In genomic region chr2:92747406-92747805, GRCm38 (mm10) we compare ENCODE assay signal across 14 mouse cellular contexts.
A peak's percentile ranks its signal among the peaks of the same experiment; 100 is the strongest.
DNase-seq lines count a peak whose midpoint lies in the region; ATAC-seq lines count a peak whose summit lies in the region.
"Had no signal": no experiment of that assay in that cellular context is flagged by ENCODE, and none has a peak within 500 bp of the region (broad histone marks: within the 10 kb centered on the region; RNA-seq: fewer than 3 reads in every experiment).

No protein-coding gene starts in this region.

- H3K27ac ChIP-seq in kidney, embryonic 16.5 days (ENCODE audit: low read length), result no peak overlapping the region
- no peak overlapping the region for H3K27ac ChIP-seq in lung, embryonic 16.5 days (ENCODE audit: low read length)
- H3K27ac ChIP-seq: liver, embryonic 14.5 days had no signal

- peak; percentile 86 for DNase-seq in 3T3-L1 (ENCODE audit: low read depth, low spot score)
- peak; percentile 33 for DNase-seq in Muller cell, postnatal 12 days (ENCODE audit: inconsistent ontology term)
- no peak for DNase-seq in thymus, postnatal 10 days (ENCODE audit: low spot score in 2 of 2)
- no peak for DNase-seq in layer of hippocampus, adult 9-10 months (ENCODE audit: low spot score)
- DNase-seq in thymus, adult 18-20 months, result no peak
- DNase-seq: adrenal gland, adult 2 months; heart, postnatal 10 days; layer of hippocampus, adult 9-11 months; left cerebral cortex, postnatal 4 days; right cerebral cortex, postnatal 14 days had no signal

- no peaks in the 10 kb centered on the region for H3K36me3 ChIP-seq in kidney, embryonic 16.5 days (ENCODE audit: insufficient read depth, low read length)
- H3K36me3 ChIP-seq in lung, embryonic 16.5 days (ENCODE audit: control insufficient read depth, insufficient read depth, low read length), result no peaks in the 10 kb centered on the region

- 67% methylated on average over 2 of the region's 2 CpGs for WGBS in kidney, embryonic 16.5 days
- WGBS in lung, embryonic 16.5 days, result 48% methylated on average over 2 of the region's 2 CpGs

- H3K4me2 ChIP-seq in kidney, embryonic 16.5 days (replicated peaks; ENCODE audit: low read depth, low read length), result no peak overlapping the region
- H3K4me2 ChIP-seq in lung, embryonic 16.5 days (ENCODE audit: low read depth, low read length), result no peak overlapping the region

- ATAC-seq in kidney, embryonic 16.5 days (ENCODE audit: low FRiP score, low TSS enrichment), result peak; percentile 28; the same call in 1 of the 2 replicates
- peak; percentile 63 for ATAC-seq in lung, embryonic 16.5 days (ENCODE audit: low read depth)

- peaks cover 13% of the 10 kb centered on the region for H3K4me1 ChIP-seq in kidney, embryonic 16.5 days (ENCODE audit: insufficient read depth, low read length)
- peaks cover 19% of the 10 kb centered on the region for H3K4me1 ChIP-seq in lung, embryonic 16.5 days (replicated peaks; ENCODE audit: control insufficient read depth, insufficient read depth, low read length)

- H3K9me3 ChIP-seq in kidney, embryonic 16.5 days (ENCODE audit: low read length), result no peaks in the 10 kb centered on the region
- H3K9me3 ChIP-seq in lung, embryonic 16.5 days (ENCODE audit: control insufficient read depth, low read length), result no peaks in the 10 kb centered on the region

- no peak overlapping the region for H3K4me3 ChIP-seq in kidney, embryonic 16.5 days (ENCODE audit: low read length)
- no peak overlapping the region for H3K4me3 ChIP-seq in lung, embryonic 16.5 days (ENCODE audit: low read length)
- H3K4me3 ChIP-seq: myocyte had no signal

- H3K9ac ChIP-seq in kidney, embryonic 16.5 days (replicated peaks; ENCODE audit: low read length), result no peak overlapping the region
- no peak overlapping the region for H3K9ac ChIP-seq in lung, embryonic 16.5 days (ENCODE audit: low read length)
- H3K9ac ChIP-seq: liver, embryonic 14.5 days had no signal

- no peaks in the 10 kb centered on the region for H3K27me3 ChIP-seq in kidney, embryonic 16.5 days (ENCODE audit: insufficient read depth, low read length)
- H3K27me3 ChIP-seq in lung, embryonic 16.5 days (ENCODE audit: control insufficient read depth, insufficient read depth, low read depth, low read length), result no peaks in the 10 kb centered on the region

Comparison
In these comparisons a context has a peak if more than half of its experiments do, and no peak if none do; other contexts are left out.
1. DNase-seq: peak in 3T3-L1 (single experiment) and Muller cell, postnatal 12 days (single experiment); none in thymus, postnatal 10 days (0 of 2), layer of hippocampus, adult 9-10 months (single experiment) and thymus, adult 18-20 months (0 of 2).